Mouse (Mus musculus) myocyte (in vitro differentiated cells): Measurements from ENCODE around the gene Rela.

ENCODE experiments used
- CEBPB ChIP-seq: IDR thresholded peaks from 2 replicates; pipeline ENCODE4 v1.6.1; 2011; ENCODE audit warnings: mild to moderate bottlenecking, moderate library complexity; ENCODE audit not compliant: poor library complexity, insufficient read depth, severe bottlenecking
- E2F4 ChIP-seq: IDR thresholded peaks from one replicate; pipeline ENCODE4 v1.6.1; 2011; ENCODE audit warnings: mild to moderate bottlenecking, control low read depth, moderate library complexity; ENCODE audit not compliant: insufficient read depth
- MAX ChIP-seq: IDR thresholded peaks from one replicate; pipeline ENCODE4 v1.6.1; 2011; ENCODE audit warnings: low read depth, mild to moderate bottlenecking, control low read depth
- MYOD1 ChIP-seq, 3 experiments: IDR thresholded peaks; one replicate each; pipeline ENCODE4 v1.6.1; 2011; ENCODE audit warnings: control low read depth in 2 of 3, low read depth in 2 of 3, mild to moderate bottlenecking in 2 of 3, moderate library complexity in 1 of 3; ENCODE audit not compliant: insufficient read length in 2 of 3, control insufficient read depth in 1 of 3
- MYOG ChIP-seq, 3 experiments: IDR thresholded peaks; one replicate each; pipeline ENCODE4 v1.6.1; 2011; ENCODE audit warnings: control low read depth in 2 of 3, low read depth in 2 of 3, mild to moderate bottlenecking in 2 of 3; ENCODE audit not compliant: insufficient read length in 2 of 3, control insufficient read depth in 1 of 3, insufficient read depth in 1 of 3
- POLR2A ChIP-seq: IDR thresholded peaks from one replicate; pipeline ENCODE4 v1.6.1; 2011; ENCODE audit warnings: low read depth, mild to moderate bottlenecking, control low read depth, moderate library complexity; ENCODE audit not compliant: insufficient read length
- POLR2AphosphoS2 ChIP-seq: IDR thresholded peaks from one replicate; pipeline ENCODE4 v1.6.1; 2011; ENCODE audit warnings: low read depth, control low read depth; ENCODE audit not compliant: insufficient read length
- TCF12 ChIP-seq: IDR thresholded peaks from one replicate; pipeline ENCODE4 v1.6.1; 2011; ENCODE audit warnings: mild to moderate bottlenecking, control low read depth; ENCODE audit not compliant: poor library complexity, insufficient read depth, severe bottlenecking
- TCF3 ChIP-seq: IDR thresholded peaks from one replicate; pipeline ENCODE4 v1.6.1; 2011; ENCODE audit warnings: low read depth, control low read depth; ENCODE audit not compliant: insufficient read length
- USF1 ChIP-seq: IDR thresholded peaks from one replicate; pipeline ENCODE4 v1.6.1; 2011; ENCODE audit warnings: low read depth, mild to moderate bottlenecking, control low read depth, moderate library complexity

DNA sequence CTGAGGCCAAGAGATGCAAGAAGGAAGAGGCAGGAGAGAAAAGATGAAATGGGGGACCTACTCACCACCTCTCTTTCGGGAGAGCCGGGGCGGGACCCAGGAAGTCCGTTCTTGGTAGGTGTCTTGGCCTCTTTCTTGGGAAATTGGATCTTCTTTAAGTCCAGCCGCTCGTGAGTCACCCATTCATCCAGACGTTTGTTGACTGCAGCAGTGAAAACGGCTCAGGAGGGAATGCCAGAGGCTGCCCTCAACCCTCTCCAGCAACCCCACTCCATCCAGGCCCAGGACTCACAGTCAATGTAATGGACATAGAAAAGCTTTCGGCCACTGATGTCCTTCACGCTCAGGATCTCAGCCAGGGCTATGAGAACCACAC, 28.1 kb upstream of the Rela start:
- TF ChIP-seq POLR2A = no peak
- no peak for TF ChIP-seq USF1
- no peak for TF ChIP-seq CEBPB
- TF ChIP-seq E2F4 = no peak
- no peak for TF ChIP-seq TCF12
- no peak for TF ChIP-seq TCF3
- TF ChIP-seq MYOG (IDR thresholded peaks at IDR 0.05; ENCODE audit: control insufficient read depth in 1 of 3, insufficient read depth in 1 of 3, insufficient read length in 2 of 3, low read depth in 2 of 3) = no peak
- TF ChIP-seq MAX = no peak
- TF ChIP-seq MYOD1 (IDR thresholded peaks at IDR 0.05; ENCODE audit: control insufficient read depth in 1 of 3, insufficient read length in 2 of 3, low read depth in 2 of 3) = no peak
- TF ChIP-seq POLR2AphosphoS2 = no peak
